Mouse (Mus musculus) kidney, adult 2 months (tissue): ENCODE results near the gene Nisch.

ENCODE experiments used
- CTCF ChIP-seq: fragments of 200-500 bp; conservative IDR thresholded peaks from 2 replicates; pipeline ENCODE4 v1.5.1; 2011; ENCODE audit warnings: low read depth, mild to moderate bottlenecking, control low read depth, low read length, moderate library complexity, mixed read lengths; ENCODE audit not compliant: insufficient read depth, insufficient read length
- POLR2A ChIP-seq: fragments of 200-500 bp; IDR thresholded peaks from one replicate; pipeline ENCODE4 v1.6.1; 2011; ENCODE audit warnings: low read depth, low read length, control low read depth

- TF ChIP-seq CTCF (no peak), POLR2A (no peak)
Observed at GRCm38 (mm10) chr14:31125106-31126075, 91.4 kb downstream of the Nisch start.
